Mouse (Mus musculus): ENCODE measurements around the gene Atp6ap2.

DNA sequence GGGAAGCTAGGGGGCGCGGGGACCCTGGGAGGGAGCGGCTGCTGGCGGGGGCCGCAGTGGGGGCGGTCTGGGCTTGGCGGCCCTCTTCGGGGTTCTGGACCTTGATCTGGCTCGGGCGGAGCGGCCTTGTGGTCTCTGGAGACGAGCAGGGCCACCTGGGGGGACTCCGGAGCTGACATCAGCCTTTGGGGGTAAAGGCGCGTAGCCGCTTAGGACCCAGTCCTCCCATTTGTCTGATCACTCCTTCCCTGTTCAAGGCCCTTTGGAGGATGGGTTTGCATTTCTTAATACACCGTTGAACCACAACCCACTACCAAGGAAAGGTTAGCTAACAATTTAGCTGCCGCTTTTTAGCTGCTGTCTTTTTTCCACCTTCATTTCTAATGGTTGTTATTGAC, 356 bp downstream of the Atp6ap2 start:
- no peak for TF ChIP-seq CTCF (IDR thresholded peaks at IDR 0.05; ENCODE audit: low read depth, low read length)
- TF ChIP-seq POLR2A (IDR thresholded peaks at IDR 0.05; ENCODE audit: extremely low read depth, insufficient read depth, low read length): no peak
